Mouse (Mus musculus) c-Kit-negative CD71-positive TER-119-positive erythroid progenitor cells, embryonic 14.5 days (primary cell): ENCODE data around the gene Olfr1124.
"Not testable (repeated sequence)": the region's sequence is repeated elsewhere in the genome, so short reads cannot be mapped to it uniquely, and the experiment has no call there.

Source experiments
- DNase-seq: peaks from one replicate; pipeline ENCODE4 v3.0.0-alpha.2; 2013; ENCODE audit warnings: low read depth, low spot score

The Olfr1124 gene

GRCm38 (mm10) chr2:87429975-87430374 is at the start of gene Olfr1124:
Gene Olfr1124, plus strand, starts transcription at chr2:87430275.
- DNase-seq: no peak

- DNase-seq: no peak
These were observed 46.1 kb upstream of the Olfr1124 start for GRCm38 (mm10) chr2:87383935-87384334.

GRCm38 (mm10) chr2:87385549-87385948 is 44.5 kb upstream of the Olfr1124 start, which contains the start of gene Olfr1122:
Gene Olfr1122, plus strand, starts transcription at chr2:87385849.
- no peak for DNase-seq

GRCm38 (mm10) chr2:87393605-87394004 is 36.5 kb upstream of the Olfr1124 start:
- not testable (repeated sequence) for DNase-seq

- DNase-seq: not testable (repeated sequence)
These were observed 35.4 kb upstream of the Olfr1124 start for GRCm38 (mm10) chr2:87394686-87395085.

- DNase-seq: no peak
These were observed 13.7 kb upstream of the Olfr1124 start, which contains the start of gene Olfr1123 for GRCm38 (mm10) chr2:87416335-87416734. Gene Olfr1123, plus strand, starts transcription at chr2:87416635.

GRCm38 (mm10) chr2:87437731-87438130 is 7.7 kb downstream of the Olfr1124 start:
- no peak for DNase-seq

- DNase-seq: no peak
These were observed 23.6 kb downstream of the Olfr1124 start, which contains the start of gene Olfr1126 for GRCm38 (mm10) chr2:87453662-87454061. Gene Olfr1126, plus strand, starts transcription at chr2:87453962.

- no peak for DNase-seq
These were observed 31.7 kb downstream of the Olfr1124 start for GRCm38 (mm10) chr2:87461769-87462168.

- no peak for DNase-seq
These were observed 50.1 kb downstream of the Olfr1124 start for GRCm38 (mm10) chr2:87480207-87480606.

GRCm38 (mm10) chr2:87481158-87481557 is 51.1 kb downstream of the Olfr1124 start:
- DNase-seq: no peak

GRCm38 (mm10) chr2:87482276-87482675 is 52.2 kb downstream of the Olfr1124 start:
- DNase-seq: no peak
